Mouse (Mus musculus): ENCODE measurements around the gene Nln.

DNA sequence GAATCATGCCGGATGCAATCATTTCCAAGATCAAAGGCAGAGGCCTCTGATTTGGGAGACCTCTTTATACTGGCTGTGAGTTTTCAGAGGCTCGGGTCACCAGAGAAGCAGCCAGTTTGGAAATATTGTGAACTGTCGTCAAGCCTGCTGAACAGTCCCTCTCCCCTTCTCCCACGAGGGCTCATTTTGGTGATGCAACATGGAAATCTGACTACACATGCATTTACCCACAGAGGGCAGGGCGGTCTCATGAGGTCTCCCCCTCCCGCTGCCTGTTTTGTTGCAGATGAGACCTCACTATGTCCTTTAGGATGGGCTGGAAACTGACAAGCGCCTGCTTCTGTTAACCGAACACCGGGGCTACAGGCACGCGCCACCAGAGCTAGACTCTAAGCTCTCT lies 95.4 kb downstream of the Nln start:
- TF ChIP-seq CTCF (IDR thresholded peaks at IDR 0.05; ENCODE audit: low read depth) (no peak), EP300 (IDR thresholded peaks at IDR 0.05; ENCODE audit: low read depth) (no peak)
